Mouse (Mus musculus) urinary bladder, postnatal 36 days (tissue): ENCODE results near the gene Ntrk3.
A peak's percentile ranks its signal among the peaks of the same experiment; 100 is the strongest.

ENCODE experiments used
- DNase-seq, 2 experiments: peaks; one replicate each; pipeline ENCODE4 v3.0.0; 2022; ENCODE audit warnings: low spot score in 2 of 2, mixed read lengths in 1 of 2

The Ntrk3 gene

DNA sequence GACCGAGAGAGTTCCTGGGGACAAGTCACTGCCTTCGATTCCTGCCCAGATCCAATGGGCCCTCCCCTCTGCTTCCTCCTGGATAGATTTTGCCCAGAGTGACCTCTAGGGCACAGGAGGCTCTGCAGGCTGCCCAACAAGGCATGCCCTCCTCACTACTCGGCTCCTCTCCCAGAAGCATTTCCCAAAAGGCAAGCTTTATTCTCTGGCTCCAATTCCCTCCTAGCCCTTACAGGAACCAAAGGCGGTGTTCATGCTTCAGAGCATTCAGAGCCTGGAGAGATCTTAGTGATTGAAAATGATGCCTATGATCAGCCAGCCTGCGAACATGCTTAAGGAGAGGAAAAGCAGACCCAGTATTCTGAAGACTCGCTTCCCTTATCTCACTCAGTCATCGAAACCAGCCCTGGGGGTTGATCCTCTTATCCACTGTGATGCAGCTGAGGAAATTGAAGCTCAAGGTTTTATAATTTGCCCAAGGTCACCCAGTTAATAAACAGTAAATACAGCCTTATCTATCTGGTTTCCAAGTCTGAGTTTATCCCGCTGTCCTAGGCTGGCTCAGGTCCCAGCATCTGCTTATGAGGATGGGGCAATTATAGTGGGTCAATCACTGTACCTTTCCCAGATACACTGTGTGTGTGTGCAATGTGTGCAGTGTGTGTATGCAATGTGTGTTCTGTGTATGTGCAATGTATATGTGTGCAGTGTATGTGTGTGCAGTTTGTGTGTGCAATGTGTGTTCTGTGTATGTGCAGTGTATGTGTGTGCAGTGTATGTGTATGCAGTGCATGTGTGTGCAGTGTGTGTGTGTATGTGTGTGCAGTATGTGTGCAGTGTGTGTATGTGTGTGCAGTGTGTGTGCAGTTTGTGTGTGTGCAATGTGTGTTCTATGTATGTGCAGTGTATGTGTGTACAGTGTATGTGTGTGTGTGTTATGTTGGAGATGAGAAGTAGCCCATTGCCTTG lies 376.2 kb downstream of the Ntrk3 start:
- peak in 1 of 2 experiments; percentile 21 for DNase-seq

DNA sequence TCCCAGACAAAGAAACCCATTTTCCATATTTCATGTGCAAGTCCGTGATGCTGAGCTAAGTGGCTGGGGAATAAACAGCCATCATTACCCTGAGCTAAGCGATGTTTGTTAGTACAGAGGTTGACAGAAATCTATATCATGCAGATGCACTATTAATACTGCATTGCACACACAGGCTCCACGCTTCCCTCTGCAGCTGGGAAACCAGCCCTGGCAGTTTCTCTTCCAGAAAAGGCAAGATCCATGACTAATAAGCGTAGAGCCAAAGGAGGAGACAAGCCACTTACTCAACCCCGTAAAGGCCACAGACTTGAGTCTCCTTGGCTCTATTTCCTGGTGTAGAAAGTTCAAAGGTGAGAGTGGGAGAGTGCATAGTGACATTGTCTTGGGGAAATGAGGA lies 390.3 kb downstream of the Ntrk3 start:
- no peak for DNase-seq

GRCm38 (mm10) chr7:78333422-78333821 lies 404.4 kb downstream of the Ntrk3 start:
- no peak for DNase-seq

- DNase-seq = no peak
These were observed 409.5 kb downstream of the Ntrk3 start for GRCm38 (mm10) chr7:78328301-78328700.

GRCm38 (mm10) chr7:78326185-78326584 lies 411.6 kb downstream of the Ntrk3 start:
- DNase-seq = no peak

GRCm38 (mm10) chr7:78318640-78319039 lies 419.2 kb downstream of the Ntrk3 start:
- no peak for DNase-seq

DNA sequence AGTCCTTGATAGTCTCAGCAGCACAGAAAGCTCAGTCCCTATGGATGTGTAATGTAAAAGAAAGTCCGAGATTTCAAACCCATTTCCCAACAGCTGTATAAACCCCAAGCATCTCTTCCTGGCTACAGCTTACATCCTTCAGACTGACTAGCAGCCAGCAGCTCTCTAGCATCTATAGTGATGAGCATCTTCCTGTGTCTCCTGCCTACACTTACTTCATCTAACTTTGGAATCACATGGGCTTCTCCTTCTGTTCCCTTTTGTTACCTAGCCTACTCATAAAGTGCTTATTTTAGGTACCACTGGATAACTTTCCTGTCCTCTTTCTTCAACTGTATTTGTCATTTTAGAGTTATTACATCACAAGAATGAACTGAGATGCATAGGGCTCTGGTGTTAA lies 432.0 kb downstream of the Ntrk3 start:
- no peak for DNase-seq

GRCm38 (mm10) chr7:78305029-78305428 lies 432.8 kb downstream of the Ntrk3 start:
- no peak for DNase-seq

- DNase-seq = no peak
These were observed 440.5 kb downstream of the Ntrk3 start for GRCm38 (mm10) chr7:78297290-78297689.

DNA sequence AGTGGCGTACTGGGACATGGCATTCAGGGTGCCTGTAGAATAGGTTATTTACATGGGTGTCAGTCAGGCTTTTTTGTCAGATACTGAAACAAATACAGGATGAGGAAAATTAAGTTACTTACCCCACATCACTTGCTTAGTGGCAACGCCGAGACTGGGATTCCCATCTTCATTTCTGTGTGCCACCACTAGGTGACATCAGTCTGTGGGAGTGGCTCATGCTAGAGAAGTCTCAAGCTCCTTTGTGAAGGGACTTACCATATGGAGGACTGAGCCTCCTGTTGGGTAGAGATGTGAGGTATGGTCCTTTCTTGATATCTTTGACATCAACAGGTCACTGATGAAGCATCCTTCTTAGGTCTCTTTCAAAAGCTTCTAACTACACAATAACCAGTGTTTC lies 443.5 kb downstream of the Ntrk3 start:
- no peak for DNase-seq

DNA sequence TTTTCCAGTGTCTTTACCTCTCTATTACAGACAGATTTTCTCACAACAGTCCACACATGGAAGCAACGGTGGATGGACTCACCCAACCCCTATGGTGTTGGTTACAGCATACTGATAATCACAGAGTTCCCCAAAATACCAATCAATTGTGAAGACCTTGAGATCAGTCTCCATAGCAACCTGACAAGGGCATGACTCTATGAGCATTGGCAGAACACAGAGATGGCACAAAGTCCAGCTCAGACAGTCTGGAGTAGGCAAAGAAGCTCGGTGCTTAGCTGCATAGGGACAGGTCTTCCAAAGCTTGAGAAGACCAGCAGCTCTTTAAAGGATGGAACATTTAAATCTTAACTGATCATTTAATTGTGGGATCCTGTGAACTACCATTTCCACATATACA lies 447.6 kb downstream of the Ntrk3 start:
- DNase-seq = no peak

- no peak for DNase-seq
These were observed 451.1 kb downstream of the Ntrk3 start for GRCm38 (mm10) chr7:78286516-78287238.

DNA sequence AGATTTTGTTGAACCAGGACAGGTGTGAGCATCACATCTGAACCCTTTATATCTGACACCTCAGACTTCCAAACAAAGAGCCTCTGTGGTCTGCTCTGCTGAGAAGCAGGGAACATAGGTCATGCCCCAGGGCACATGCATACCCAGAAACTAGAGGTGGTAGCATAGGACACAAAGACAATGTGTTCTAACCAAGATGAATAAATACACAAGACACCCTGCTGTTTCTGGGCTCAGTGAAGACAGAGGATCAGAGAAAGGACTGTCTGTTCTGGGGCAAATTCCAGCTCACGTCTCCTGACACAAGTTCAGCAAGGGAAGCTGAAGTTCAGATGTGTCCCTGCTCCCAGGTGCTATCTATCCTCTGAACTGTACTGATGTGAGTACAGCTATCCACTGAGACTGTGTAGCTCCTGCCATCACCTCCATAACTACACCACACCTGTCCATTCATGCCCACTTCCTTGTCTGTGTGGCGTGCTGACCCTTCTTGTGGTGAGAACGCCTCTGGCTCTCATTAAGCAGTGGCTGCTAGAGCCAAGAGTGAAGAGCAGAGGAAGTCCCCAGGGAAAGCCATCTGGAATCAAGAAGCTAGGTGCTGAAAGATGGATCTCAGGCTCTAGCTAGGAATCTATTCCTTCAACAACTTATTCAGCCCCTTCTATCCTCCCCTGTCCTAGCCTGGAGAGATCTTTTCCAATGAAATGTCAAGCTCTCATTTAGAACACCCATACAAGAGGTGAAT lies 468.1 kb downstream of the Ntrk3 start:
- no peak for DNase-seq

DNA sequence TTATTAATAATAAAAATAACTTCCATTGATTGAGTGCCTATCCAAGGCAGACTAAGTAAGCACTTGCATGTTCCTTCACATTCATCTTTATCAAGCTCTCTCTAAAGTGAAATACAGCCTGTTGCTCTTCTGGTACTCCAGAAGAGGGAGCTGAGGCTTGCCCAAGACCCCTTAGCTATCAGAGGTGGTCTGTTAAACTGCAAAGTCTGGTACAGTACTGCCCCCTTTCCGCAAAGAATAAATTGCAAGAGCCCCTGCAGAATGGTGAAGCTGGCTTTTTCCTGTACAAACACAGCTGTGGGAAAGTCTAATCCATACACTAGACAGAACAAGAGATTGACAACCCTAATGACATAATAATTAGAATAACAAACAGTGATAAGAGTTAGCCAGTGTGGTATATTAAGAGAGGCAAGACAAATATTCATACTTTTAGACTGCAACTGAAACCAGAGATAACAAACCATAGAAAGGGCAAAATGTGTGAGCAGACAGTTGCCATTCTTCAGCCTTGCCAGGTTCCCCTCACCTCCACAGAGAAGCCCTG lies 470.3 kb downstream of the Ntrk3 start:
- no peak for DNase-seq

DNA sequence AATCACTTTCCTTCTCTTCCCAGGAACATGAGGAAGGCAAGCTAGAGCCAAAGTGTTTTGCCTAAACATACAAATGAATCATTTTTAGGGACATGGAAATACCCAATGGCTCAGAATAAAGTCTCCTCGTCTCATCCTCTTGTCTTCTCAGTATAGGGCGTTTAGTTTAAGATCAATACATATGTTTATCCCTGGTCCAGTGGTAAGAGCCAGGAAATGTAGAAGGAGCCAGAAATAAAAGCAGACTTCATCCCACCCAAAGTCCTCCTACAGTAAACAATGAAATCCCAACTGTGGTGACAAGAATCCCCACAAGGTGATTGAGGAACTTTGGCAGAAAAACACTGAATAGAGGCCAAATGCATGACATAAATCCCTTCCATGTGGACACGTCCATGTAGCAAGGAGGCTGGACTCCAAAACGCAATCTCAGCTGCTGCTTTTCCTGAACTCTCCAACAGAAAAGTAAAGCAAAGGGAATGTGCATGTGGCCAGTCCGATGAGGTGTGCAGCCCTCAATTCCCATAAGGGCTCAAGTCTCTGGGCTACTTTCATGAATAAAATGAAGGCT lies 473.3 kb downstream of the Ntrk3 start:
- no peak for DNase-seq

DNA sequence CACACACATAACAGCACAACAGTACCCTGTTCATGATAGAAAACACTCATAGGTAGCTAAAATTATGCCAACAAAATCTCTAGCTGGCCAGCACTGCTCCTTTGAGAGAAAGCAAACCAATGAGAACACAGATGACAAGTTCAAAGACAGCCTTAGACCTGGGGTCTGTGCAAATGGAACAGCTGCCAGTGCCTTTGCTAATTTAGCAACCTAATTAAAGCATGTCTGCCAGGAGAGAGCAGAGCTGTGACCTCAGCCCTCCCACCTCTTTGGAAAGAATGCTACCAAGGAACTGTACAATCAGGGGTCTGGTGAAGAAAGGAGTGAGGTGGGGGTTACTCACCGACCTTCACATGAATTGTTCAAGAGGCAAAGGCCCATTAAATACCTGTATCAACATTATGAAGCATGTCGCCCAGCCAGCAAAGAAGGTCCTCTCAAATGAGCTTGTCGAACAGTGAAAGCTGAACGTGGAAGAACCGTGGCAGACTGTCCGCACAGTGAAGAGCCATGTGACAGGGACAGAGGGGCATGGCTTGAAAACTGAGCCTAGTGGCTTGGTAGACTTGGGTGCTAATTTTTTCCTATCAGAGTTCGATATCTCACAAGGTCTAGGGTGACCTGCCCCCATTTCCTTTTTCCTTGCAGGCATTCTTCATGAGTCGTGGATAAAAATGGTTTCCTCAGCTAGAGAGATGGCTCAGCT lies 476.2 kb downstream of the Ntrk3 start:
- no peak for DNase-seq

DNA sequence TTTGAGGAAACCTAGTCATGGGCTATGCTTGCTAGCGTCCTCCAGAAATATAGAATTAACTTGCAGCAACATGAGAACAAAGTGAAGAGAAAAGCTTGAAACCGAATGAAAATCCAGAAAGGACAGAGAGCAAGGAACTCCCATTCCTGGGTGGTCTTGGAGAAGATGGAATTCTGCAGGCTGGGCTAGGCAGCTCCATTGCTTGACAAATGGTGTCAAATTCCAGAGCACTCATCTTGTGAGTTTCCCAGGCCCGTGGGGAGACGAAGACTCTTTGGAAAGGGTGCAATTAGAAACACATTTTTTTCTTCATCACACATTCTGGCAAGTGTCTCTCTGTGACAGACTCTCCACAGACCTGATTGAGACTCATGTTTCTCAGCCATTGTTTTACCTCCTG lies 479.7 kb downstream of the Ntrk3 start:
- DNase-seq = no peak

GRCm38 (mm10) chr7:78253777-78254385 lies 483.9 kb downstream of the Ntrk3 start:
- no peak for DNase-seq

DNA sequence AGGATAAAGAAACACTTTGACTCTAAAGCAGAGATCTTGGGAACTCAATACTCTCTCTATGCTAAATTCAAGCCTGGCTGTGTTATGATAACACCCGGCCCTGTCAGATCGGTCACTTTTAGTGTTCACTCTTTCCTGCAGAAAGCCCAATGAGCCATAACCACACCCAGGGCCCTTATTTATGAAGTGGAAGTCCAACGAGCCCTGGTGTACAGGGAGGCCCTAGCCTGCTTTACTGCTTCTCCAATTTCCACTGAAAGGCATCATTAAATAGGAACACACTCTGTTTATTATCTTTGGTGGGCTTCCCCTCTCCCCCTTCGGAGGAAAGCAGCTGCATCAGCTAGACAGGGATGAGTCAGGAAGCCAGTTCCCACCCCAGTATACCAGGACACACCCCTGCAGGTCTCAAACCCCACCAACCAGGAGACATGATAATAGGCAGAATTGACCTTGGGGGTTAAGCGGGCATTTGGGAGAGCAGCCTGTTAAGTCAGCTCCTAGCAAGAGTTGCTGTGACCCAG lies 489.6 kb downstream of the Ntrk3 start:
- DNase-seq = no peak

GRCm38 (mm10) chr7:78239012-78239411 lies 498.8 kb downstream of the Ntrk3 start:
- DNase-seq = no peak
